Mouse (Mus musculus) ES-E14 (cell line): ENCODE data around the gene Mycbpap.

Experiments
- CHD2 ChIP-seq: IDR thresholded peaks from 2 replicates; pipeline ENCODE4 v1.6.1; 2014; ENCODE audit warnings: mild to moderate bottlenecking, low read depth, low read length, inconsistent platforms
- HCFC1 ChIP-seq: IDR thresholded peaks from 2 replicates; pipeline ENCODE4 v1.6.1; 2012; ENCODE audit warnings: low read length, inconsistent platforms, borderline replicate concordance; ENCODE audit not compliant: insufficient read depth
- MAFK ChIP-seq: IDR thresholded peaks from 2 replicates; pipeline ENCODE4 v1.6.1; 2014; ENCODE audit warnings: mild to moderate bottlenecking, low read depth, low read length, inconsistent platforms; ENCODE audit not compliant: insufficient read depth
- ZNF384 ChIP-seq: IDR thresholded peaks from 2 replicates; pipeline ENCODE4 v1.6.1; 2012; ENCODE audit warnings: low read depth, low read length, inconsistent platforms

DNA sequence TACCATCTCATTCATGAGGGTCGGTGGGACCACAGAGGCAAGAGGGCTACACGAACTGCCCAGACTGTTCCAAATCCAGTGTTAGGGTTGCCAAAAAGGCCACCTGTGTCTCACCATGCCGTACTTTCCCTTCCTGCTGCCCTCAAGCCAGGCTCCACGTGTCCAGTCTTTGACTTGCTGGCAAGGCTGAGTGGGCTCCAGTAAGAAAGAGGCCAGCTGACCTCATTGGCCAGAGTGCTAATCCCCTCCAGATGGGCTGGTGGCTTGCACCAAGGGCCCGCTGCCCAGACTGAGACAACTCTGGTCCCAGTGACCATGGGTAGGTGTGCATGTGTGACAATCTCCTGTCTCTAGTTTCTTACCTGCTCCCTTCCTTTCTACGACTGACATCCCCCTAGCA is 43.9 kb downstream of the Mycbpap start:
- no peak for TF ChIP-seq MAFK
- no peak for TF ChIP-seq ZNF384
- TF ChIP-seq HCFC1: no peak
- no peak for TF ChIP-seq CHD2
